Mouse (Mus musculus): ENCODE measurements around the gene Cited1.

GRCm38 (mm10) chrX:102253892-102254291, 1.9 kb upstream of the Cited1 start:
- TF ChIP-seq MAX (IDR thresholded peaks at IDR 0.05; ENCODE audit: low read length) (no peak), POLR2A (IDR thresholded peaks at IDR 0.05; ENCODE audit: control insufficient read depth in 1 of 2, insufficient read depth in 1 of 2, low read depth in 1 of 2, low read length in 2 of 2, poor library complexity in 1 of 2) (no peak), USF2 (IDR thresholded peaks at IDR 0.05; ENCODE audit: borderline replicate concordance in 1 of 2, insufficient read depth in 1 of 2, low read depth in 1 of 2, low read length in 2 of 2) (no peak), CTCF (IDR thresholded peaks at IDR 0.05 in 2 of 3, conservative IDR thresholded peaks at IDR 0.05 in 1 of 3; ENCODE audit: control insufficient read depth in 1 of 3, insufficient read depth in 1 of 3, low read depth in 2 of 3, low read length in 3 of 3, poor library complexity in 1 of 3, severe bottlenecking in 1 of 3) (no peak), UBTF (IDR thresholded peaks at IDR 0.05; ENCODE audit: borderline replicate concordance, insufficient read depth, low read depth, low read length) (no peak), E2F4 (IDR thresholded peaks at IDR 0.05; ENCODE audit: borderline replicate concordance, low read depth, low read length) (no peak), USF1 (IDR thresholded peaks at IDR 0.05; ENCODE audit: low read depth, low read length) (no peak), ZC3H11A (IDR thresholded peaks at IDR 0.05; ENCODE audit: low read depth, low read length) (no peak)
